Mouse (Mus musculus): ENCODE data around the gene Col16a1.

Col16a1 gene

GRCm38 (mm10) chr4:130047331-130048202, at the start of gene Col16a1:
TSS of gene Col16a1 (plus strand) at chr4:130047840.
- peak; percentile 82 for DNase-seq (ENCODE audit: low spot score)

DNA sequence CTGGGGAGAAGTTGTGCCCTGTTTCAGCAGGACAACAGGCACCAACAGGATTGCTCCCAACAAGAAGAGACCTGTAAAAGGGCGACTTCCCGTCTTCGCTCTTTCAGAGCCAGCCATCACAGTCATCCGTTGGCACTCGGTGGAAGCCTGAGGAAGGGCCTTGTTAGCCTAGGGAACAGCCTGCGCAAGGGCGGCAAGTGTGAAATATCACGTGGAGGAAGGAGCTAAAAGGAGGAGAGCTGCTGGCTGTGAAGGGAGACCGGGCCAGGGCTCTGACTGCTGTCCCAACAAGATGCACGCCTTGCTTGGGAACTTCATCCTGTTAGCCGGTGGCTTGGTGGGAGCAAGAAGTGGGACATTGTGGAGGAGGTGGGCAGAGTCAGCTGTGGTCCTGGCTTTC, 49.5 kb upstream of the Col16a1 start:
- DNase-seq (ENCODE audit: low spot score) = no peak

DNA sequence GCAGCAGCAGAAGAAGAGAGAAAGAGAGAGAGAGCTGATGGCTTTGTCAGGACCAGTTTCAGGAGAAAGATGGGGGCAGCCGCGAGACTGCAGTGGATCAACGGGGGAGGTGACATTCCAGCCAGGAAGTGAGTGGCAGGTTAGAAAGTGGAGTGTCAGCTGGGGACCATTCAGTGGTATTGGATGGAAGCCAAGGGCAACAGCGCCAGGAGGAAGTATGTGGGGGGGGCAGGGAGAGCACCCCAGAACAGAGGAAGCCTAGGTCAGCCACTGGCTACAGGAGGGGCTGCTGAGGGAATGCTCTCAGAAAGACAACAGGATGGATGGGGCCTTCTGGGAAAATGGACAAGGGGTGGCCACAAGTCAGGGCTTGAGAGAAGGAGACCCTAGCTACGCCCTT, 45.9 kb upstream of the Col16a1 start:
- no peak for DNase-seq (ENCODE audit: low spot score)

GRCm38 (mm10) chr4:130002157-130002556, 45.5 kb upstream of the Col16a1 start:
- DNase-seq (ENCODE audit: low spot score) = no peak

DNA sequence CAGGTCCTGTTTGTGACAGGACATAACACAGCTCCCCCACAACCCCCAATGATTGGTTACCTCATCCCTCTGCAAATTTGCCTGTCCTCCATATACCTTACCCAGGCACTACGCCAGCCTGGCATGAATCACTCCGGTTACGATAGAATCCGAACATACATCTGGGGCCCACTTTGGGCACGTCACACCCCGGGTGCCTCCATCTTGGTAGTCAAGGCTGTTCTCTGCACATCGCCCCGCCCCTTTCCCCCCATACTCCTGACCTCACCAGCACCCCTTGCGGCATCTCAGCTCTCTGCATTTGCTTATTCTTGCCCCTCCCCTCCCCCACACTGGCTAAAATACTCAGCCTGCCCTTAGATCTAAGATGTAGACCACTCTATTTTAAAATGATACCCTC, 42.0 kb upstream of the Col16a1 start:
- no peak for DNase-seq (ENCODE audit: low spot score)

- DNase-seq (ENCODE audit: low spot score) = no peak
Measured at GRCm38 (mm10) chr4:130006533-130006932, 41.1 kb upstream of the Col16a1 start.

GRCm38 (mm10) chr4:130009043-130009442, 38.6 kb upstream of the Col16a1 start:
- no peak for DNase-seq (ENCODE audit: low spot score)

GRCm38 (mm10) chr4:130010723-130011122, 36.9 kb upstream of the Col16a1 start:
- no peak for DNase-seq (ENCODE audit: low spot score)

- DNase-seq (ENCODE audit: low spot score) = no peak
Measured at GRCm38 (mm10) chr4:130012234-130012633, 35.4 kb upstream of the Col16a1 start.

- DNase-seq (ENCODE audit: low spot score) = no peak
Measured at GRCm38 (mm10) chr4:130013111-130013510, 34.5 kb upstream of the Col16a1 start.

DNA sequence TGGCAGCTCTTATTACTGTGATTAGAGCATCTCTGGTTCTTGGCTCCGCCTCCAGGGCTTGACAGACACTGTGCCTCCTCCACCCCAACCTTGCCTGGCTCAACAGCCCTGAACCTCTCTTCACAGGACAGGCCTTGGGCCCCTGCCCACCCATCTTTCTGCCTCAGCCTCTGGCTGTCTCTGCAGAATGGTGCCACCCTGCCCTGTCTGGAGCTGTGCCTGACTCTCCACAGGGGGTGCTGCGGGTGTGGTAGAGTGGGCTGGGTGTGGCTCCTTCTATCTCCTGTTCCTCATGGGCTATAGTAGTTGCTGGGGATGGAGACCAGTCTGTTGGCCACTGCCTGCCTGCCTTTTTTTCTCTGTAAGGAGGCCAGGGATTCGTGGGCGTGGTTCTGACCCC, 31.6 kb upstream of the Col16a1 start:
- no peak for DNase-seq (ENCODE audit: low spot score)

DNA sequence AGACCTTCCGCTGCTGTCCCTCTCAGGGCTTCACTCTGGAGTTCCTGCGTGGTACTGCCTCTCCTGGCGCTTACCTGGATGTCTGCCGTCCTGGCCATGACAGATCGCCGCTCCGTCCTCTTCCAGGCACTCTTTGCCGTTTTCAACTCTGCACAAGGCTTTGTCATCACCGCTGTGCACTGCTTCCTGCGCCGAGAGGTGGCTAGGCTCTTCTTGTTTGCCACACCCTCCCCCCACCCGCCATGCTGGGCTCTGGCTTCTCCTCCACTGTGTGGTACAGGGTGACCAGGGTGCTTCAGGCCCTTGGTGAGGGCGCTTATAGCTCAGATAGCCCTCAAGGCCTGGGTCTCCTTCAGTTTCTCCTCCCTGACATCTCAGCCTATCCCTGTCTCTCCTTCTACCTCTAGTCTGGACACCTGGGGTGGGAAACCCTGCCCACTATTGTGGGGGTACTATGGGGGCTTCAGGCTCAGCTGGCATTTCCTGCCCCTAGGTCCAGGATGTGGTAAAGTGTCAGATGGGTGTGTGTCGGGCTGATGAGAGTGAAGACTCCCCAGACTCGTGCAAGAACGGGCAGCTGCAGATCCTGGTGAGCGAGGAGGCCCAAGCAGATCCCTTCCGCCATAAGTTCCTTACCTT, 30.5 kb upstream of the Col16a1 start:
- DNase-seq (ENCODE audit: low spot score) = no peak

- no peak for DNase-seq (ENCODE audit: low spot score)
Measured at GRCm38 (mm10) chr4:130022952-130023351, 24.7 kb upstream of the Col16a1 start.

DNA sequence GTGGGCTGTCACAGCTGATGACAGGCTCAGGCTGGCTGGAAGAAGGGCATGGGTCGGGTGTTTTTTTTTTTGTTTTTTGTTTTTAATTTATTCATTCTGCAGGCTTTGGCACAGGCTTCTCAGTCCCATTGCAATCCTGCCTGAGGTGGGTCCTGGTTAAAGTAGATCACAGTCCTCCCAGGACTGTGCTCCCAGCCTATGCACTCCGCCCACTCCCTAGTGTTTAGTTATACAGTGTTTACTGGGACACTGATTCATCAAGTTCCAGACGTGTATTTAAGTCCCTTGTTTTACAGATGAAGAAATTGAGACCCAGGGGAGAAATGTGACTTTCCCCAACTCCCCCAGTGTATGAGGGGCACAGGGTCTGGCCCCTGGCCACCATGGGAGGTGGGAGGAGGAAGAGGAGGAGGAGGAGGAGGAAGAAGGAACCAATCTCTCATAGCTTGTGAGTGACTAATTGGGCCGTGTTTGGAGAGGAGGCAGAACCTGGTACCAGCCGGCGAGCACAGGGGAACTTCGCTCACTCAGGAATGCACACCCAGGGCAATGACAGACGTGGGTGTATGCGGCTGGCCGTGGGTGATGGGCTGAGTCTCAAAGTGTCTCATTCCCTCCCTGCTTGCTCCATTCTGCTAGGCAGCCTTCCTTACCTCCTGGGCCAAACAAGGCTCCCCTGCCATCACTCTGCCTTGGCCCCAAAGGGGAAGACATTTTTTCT, 24.0 kb upstream of the Col16a1 start:
- no peak for DNase-seq (ENCODE audit: low spot score)

- no peak for DNase-seq (ENCODE audit: low spot score)
Measured at GRCm38 (mm10) chr4:130025544-130025943, 22.1 kb upstream of the Col16a1 start.

DNA sequence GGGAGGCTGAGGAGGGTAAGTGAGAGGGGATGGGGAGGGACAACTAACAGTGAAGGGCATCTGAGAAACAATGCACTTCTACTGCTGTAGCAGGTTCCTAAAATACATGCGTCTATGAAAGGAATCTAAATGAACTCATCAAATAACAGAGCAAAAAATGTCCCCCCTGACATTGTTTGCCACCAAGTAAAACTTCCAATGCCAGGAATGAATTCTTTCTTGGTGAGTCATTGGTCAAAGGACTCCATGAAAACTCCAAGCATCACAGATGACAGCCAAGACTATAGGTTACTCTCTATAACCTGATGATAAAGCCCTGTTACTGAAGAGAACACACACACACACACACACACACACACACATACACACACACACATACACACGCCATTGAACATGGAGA, 16.5 kb upstream of the Col16a1 start:
- DNase-seq (ENCODE audit: low spot score) = no peak

- DNase-seq (ENCODE audit: low spot score) = no peak
Measured at GRCm38 (mm10) chr4:130033496-130033895, 14.1 kb upstream of the Col16a1 start.

- DNase-seq (ENCODE audit: low spot score) = no peak
Measured at GRCm38 (mm10) chr4:130036112-130036511, 11.5 kb upstream of the Col16a1 start.

- DNase-seq (ENCODE audit: low spot score) = no peak
Measured at GRCm38 (mm10) chr4:130036573-130037401, 10.9 kb upstream of the Col16a1 start.

- DNase-seq (ENCODE audit: low spot score) = no peak
Measured at GRCm38 (mm10) chr4:130039351-130039750, 8.3 kb upstream of the Col16a1 start.

GRCm38 (mm10) chr4:130041076-130041475, 6.6 kb upstream of the Col16a1 start:
- no peak for DNase-seq (ENCODE audit: low spot score)

- DNase-seq (ENCODE audit: low spot score) = no peak
Measured at GRCm38 (mm10) chr4:130044211-130044610, 3.4 kb upstream of the Col16a1 start.
